Mouse (Mus musculus) retina, postnatal 7 days (tissue): ENCODE results near the gene Fbn1.

Experiments used
- DNase-seq: peaks from one replicate; pipeline ENCODE4 v3.0.0-alpha.2; 2012; ENCODE audit warnings: low read depth, low spot score

The Fbn1 gene

GRCm38 (mm10) chr2:125507893-125508292, at the start of gene Fbn1:
Gene Fbn1, minus strand, starts transcription at chr2:125507993.
- DNase-seq: no peak

GRCm38 (mm10) chr2:125555830-125556229, 48.0 kb upstream of the Fbn1 start:
- no peak for DNase-seq

- no peak for DNase-seq
Measured at GRCm38 (mm10) chr2:125548806-125549578, 41.2 kb upstream of the Fbn1 start.

- DNase-seq: no peak
Measured at GRCm38 (mm10) chr2:125544986-125545385, 37.2 kb upstream of the Fbn1 start.

- no peak for DNase-seq
Measured at GRCm38 (mm10) chr2:125543646-125544045, 35.9 kb upstream of the Fbn1 start.

GRCm38 (mm10) chr2:125541451-125541850, 33.7 kb upstream of the Fbn1 start:
- no peak for DNase-seq

GRCm38 (mm10) chr2:125540579-125540978, 32.8 kb upstream of the Fbn1 start:
- DNase-seq: no peak

GRCm38 (mm10) chr2:125539640-125540039, 31.8 kb upstream of the Fbn1 start:
- no peak for DNase-seq

- DNase-seq: no peak
Measured at GRCm38 (mm10) chr2:125530665-125531064, 22.9 kb upstream of the Fbn1 start.

GRCm38 (mm10) chr2:125526566-125526965, 18.8 kb upstream of the Fbn1 start:
- no peak for DNase-seq

GRCm38 (mm10) chr2:125525484-125525883, 17.7 kb upstream of the Fbn1 start:
- no peak for DNase-seq

GRCm38 (mm10) chr2:125516594-125516993, 8.8 kb upstream of the Fbn1 start:
- DNase-seq: no peak

GRCm38 (mm10) chr2:125515291-125516057, 7.7 kb upstream of the Fbn1 start:
- no peak for DNase-seq

- DNase-seq: no peak
Measured at GRCm38 (mm10) chr2:125514391-125514790, 6.6 kb upstream of the Fbn1 start.

- no peak for DNase-seq
Measured at GRCm38 (mm10) chr2:125512544-125512943, 4.8 kb upstream of the Fbn1 start.

- no peak for DNase-seq
Measured at GRCm38 (mm10) chr2:125511898-125512297, 4.1 kb upstream of the Fbn1 start.

GRCm38 (mm10) chr2:125510752-125511151, 3.0 kb upstream of the Fbn1 start:
- no peak for DNase-seq

- no peak for DNase-seq
Measured at GRCm38 (mm10) chr2:125508381-125508780, 588 bp upstream of the Fbn1 start.

- peak; percentile 9 for DNase-seq
Measured at GRCm38 (mm10) chr2:125506316-125507054, 1.3 kb downstream of the Fbn1 start.

GRCm38 (mm10) chr2:125505746-125506315, 2.0 kb downstream of the Fbn1 start:
- peak; percentile 17 for DNase-seq

GRCm38 (mm10) chr2:125505006-125505745, 2.6 kb downstream of the Fbn1 start, which contains the start of gene Gm9913:
Gene Gm9913, plus strand, starts transcription at chr2:125505089.
- peak; percentile 19 for DNase-seq
